Mouse (Mus musculus): ENCODE results near the gene Pdzk1ip1.

Gene Pdzk1ip1

GRCm38 (mm10) chr4:115088611-115089338 lies at the start of gene Pdzk1ip1:
Gene Pdzk1ip1, plus strand, starts transcription at chr4:115088708.
- DNase-seq (ENCODE audit: extremely low read depth, low read depth, low spot score) = no peak

DNA sequence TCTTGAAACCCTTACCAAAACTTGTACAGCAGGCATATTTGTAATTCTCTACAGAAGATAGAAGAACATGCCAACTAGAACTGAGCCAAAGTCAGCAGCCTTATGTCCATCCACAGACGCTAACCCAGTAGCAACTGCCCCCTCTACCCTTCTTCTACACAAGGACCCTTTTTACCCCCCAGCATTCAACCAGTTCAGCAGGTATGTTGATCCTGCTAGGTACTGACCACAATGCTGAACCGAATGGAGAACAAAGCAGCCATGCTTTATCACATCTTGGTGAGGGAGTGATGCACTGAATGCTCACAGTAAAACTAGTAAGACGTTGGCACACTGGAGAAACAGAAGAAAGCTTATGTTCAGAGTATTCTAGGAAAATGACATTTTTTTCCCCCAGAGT lies 42.9 kb upstream of the Pdzk1ip1 start:
- DNase-seq (ENCODE audit: extremely low read depth, low read depth, low spot score) = no peak

- no peak for DNase-seq (ENCODE audit: extremely low read depth, low read depth, low spot score)
Measured at GRCm38 (mm10) chr4:115047750-115048149, 40.8 kb upstream of the Pdzk1ip1 start.

- DNase-seq (ENCODE audit: extremely low read depth, low read depth, low spot score) = no peak
Measured at GRCm38 (mm10) chr4:115048190-115048589, 40.3 kb upstream of the Pdzk1ip1 start.

GRCm38 (mm10) chr4:115051245-115051644 lies 37.3 kb upstream of the Pdzk1ip1 start:
- DNase-seq (ENCODE audit: extremely low read depth, low read depth, low spot score) = no peak

GRCm38 (mm10) chr4:115052343-115053005 lies 36.0 kb upstream of the Pdzk1ip1 start:
- DNase-seq (ENCODE audit: extremely low read depth, low read depth, low spot score) = no peak

DNA sequence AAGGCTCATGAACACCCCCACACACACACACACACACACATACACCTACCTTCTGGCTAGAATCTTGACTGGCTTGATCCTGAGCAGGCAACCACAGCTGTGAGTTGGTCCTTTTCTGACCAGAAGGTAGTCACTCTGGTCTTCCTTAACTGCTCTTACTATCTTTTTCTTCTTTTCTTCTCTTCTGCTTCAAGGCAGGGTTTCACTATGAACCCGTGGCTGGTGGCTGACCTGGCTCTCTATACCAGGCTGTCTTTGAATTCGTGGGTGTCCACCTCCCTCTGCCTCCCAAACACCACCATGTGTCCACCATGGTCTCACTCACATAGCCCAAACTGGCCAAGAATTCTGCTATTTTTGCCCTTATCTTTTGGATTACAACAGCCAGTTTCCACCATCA lies 33.5 kb upstream of the Pdzk1ip1 start:
- DNase-seq (ENCODE audit: extremely low read depth, low read depth, low spot score) = no peak

DNA sequence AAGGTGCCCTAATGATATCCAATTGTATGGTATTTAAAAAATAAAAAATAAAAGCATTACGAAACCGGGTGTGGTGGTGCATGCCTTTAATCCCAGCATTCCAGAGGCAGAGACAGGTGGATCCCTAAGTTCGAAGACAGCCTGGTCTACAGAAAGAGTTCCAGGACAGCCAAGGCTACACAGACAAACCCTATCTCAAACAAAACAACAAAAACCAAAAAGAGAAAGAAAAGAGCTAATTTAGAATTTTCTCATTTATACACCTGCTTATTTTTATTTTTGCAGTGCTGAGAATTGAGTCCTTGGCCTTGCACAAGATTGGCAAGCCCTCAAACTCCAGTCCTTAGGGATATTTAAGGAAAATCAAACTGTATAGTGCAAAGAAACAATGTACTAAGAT lies 32.8 kb upstream of the Pdzk1ip1 start:
- DNase-seq (ENCODE audit: extremely low read depth, low read depth, low spot score) = no peak

DNA sequence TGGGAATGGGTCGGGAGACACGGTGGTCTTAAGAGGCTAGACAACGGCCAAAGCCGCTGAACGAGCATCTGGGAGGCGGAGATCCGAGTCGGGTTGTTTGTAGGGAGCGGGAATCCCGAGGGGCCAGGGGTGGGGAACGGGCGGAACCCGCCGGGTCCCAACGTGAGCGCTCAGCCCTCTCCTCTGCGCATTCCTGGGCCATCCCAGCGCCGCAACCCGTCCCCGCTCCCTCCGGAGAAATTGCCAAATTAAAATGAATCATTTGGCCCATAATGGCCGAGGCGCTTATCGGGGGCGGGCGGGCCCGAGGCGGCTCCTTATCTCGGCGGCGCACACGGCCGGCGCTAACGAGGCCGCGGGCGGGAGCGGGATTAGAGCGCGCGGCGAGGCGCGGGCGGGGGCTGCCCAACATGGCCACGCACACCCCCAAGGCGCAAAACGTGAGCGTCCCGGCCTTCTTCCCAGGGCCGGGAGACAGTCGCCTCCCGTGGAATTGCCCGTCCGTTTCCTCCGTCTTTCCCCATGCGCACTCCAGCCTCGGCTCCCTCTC lies 32.1 kb upstream of the Pdzk1ip1 start, which contains the start of gene Tal1:
TSS of gene Tal1 (plus strand) at position 56 of the 550 bp plus-strand sequence.
- DNase-seq (ENCODE audit: extremely low read depth, low read depth, low spot score) = no peak

DNA sequence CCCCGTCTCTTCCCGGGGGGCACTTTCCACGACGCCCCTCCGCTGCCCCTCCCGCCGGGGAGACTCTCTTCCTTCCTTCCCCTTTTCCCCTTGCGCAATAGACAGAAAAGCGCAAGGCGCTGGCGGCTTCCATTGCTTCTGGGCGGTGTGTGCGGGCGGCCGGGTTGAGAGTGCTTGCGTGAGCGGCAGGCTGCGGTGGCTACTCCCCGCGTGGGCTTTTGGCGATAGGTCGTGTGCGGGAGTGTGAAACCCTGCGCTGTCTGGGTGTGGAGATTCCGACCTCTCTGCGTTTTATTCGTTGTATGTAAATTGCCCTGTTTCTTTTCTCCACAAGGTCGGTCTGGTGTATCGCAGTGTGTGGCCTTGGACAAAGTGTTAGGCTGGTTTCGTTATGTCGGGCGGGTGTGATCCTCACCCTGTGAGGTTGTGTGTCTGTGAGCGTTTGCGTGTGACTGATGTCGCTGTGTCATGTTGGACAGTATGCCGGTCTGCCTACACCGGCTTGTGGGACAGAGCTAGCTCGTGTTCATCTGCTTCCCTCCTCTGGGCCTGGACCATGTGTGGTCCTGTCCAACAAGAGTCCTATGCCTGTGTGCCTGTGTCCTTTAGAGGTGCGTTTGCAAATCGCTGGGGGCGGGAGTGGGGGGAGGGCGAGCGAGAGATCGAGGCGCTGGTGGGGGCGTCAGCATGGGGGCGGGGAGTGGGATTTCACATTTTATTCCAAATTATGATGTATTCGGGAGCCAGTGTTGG lies 31.4 kb upstream of the Pdzk1ip1 start:
- no peak for DNase-seq (ENCODE audit: extremely low read depth, low read depth, low spot score)

DNA sequence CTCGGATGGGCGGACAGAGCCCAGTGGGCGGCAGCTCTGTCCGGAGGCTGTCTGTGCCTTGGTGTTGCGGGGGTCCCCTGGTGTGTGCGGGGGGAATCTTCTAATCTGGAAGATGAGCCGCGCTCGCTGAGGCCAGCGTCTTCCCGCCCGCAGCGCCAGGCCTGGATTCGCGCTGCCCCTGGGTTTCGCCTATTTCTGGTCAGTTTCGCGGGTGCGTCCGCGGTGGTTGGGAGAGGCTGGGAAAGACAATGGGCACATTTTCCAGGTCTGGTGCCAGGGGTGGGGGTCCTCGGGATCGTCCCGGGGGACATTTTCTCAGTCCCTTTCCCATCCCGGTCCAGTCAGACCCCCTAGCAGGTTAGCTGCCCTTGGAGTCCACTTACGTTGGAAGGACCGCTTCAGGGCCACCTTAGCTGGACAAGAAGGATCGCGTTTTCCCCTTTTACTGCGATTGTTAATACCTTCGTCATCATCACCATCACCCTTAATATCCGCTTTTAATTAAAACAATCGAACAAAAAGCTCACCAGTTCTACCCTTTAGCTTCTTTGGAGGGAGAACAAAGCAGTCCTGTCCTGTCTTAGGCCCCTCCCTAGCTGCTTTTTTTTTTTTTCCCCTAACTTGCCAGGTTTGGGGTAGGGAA lies 30.7 kb upstream of the Pdzk1ip1 start:
- no peak for DNase-seq (ENCODE audit: extremely low read depth, low read depth, low spot score)

DNA sequence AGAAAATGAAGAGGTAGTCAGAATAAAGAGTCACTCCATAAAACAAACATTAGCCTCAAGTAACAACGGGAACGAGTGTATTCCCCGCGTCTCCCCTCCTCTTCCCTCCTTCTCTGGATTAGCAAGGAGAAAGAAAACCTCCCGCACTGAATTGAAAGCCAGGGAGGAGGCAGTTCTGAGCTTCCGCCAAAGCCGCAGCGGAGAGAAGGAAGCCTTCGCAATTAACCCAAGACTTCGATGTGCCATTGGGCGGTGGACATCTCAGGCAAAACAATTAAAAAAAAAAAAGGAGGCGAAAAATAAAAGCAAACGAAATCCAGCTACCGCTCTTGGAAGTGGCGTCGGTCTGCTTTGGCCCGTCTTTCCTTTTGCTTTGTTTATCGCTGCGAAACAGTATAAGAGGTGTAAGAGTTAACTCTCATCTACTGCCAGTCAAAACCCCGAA lies 30.2 kb upstream of the Pdzk1ip1 start:
- DNase-seq (ENCODE audit: extremely low read depth, low read depth, low spot score) = no peak

DNA sequence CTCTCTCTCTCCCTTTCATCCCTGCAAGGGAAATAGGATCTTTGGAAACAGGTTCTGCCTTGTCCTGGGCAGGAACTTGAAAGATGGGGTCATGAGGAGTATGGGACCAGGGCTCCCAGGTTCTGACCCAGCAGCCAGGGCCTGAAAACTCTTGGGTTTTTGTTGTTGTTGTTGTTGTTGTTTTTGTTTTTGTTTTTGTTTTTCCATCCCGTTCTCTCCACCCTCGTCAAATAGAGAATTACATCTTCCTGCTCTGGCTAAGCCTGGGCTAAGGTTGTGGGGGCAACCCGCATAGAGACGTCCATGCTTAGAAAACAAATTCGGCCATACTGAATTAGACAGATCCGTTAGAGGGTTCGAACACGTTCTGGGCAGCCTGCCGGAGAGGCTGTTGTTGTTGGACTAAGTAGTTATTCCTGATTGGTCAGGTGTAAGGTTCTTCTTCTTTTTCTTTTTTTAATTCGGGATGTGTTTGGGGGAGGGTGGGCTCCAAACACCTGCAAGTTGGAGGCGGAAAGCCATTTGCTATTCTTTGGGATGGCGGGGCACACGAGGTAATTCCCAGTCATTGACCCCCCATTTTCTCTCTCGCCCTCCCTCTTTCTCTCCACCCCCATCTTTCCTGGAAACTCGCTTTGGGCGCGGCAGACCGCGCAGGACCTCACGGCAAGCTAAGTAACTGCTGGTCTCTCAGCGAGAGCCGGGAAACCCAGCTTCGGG lies 29.5 kb upstream of the Pdzk1ip1 start:
- no peak for DNase-seq (ENCODE audit: extremely low read depth, low read depth, low spot score)

DNA sequence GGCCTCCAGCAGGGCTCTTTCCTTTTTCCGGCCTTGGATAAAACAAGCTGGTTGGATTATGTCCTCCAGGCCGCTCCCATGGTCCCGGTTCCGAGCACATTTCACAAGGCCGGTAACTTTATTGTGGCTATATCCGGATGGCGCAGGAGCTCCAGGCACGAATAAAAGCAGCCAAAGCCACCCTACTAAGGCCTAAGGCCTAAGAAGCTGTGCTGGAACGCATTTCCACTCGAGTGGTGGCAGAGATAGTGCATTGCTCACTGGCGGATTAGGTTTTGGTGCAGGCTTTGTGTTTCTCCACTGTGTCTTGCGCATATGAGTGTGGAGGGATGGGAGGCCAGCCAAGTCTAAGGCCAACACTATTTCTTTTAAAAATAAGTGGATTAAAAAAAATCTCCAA lies 28.6 kb upstream of the Pdzk1ip1 start:
- DNase-seq (ENCODE audit: extremely low read depth, low read depth, low spot score) = no peak

GRCm38 (mm10) chr4:115060753-115061152 lies 27.8 kb upstream of the Pdzk1ip1 start:
- DNase-seq (ENCODE audit: extremely low read depth, low read depth, low spot score) = no peak

- DNase-seq (ENCODE audit: extremely low read depth, low read depth, low spot score) = no peak
Measured at GRCm38 (mm10) chr4:115062540-115062874, 26.0 kb upstream of the Pdzk1ip1 start.

DNA sequence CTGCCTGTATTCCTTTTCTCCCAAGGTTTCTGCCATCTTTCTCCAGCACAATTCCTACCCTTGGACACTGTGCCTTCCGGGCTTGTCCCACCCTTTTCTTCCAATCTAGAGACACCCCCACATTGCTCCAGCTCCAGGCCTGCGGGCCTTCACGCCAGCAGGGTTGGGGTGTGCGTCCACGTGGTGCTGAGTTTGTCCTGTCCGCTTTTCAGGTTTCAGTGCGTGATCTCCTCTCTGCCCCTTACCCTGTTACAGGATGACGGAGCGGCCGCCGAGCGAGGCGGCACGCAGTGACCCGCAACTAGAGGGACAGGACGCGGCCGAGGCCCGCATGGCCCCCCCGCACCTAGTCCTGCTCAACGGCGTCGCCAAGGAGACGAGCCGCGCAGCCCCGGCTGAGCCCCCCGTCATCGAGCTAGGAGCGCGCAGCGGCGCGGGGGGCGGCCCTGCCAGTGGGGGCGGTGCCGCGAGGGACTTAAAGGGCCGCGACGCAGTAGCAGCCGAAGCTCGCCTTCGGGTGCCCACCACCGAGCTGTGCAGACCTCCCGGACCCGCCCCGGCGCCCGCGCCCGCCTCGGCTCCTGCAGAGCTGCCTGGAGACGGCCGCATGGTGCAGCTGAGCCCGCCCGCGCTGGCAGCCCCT lies 25.5 kb upstream of the Pdzk1ip1 start:
- no peak for DNase-seq (ENCODE audit: extremely low read depth, low read depth, low spot score)

DNA sequence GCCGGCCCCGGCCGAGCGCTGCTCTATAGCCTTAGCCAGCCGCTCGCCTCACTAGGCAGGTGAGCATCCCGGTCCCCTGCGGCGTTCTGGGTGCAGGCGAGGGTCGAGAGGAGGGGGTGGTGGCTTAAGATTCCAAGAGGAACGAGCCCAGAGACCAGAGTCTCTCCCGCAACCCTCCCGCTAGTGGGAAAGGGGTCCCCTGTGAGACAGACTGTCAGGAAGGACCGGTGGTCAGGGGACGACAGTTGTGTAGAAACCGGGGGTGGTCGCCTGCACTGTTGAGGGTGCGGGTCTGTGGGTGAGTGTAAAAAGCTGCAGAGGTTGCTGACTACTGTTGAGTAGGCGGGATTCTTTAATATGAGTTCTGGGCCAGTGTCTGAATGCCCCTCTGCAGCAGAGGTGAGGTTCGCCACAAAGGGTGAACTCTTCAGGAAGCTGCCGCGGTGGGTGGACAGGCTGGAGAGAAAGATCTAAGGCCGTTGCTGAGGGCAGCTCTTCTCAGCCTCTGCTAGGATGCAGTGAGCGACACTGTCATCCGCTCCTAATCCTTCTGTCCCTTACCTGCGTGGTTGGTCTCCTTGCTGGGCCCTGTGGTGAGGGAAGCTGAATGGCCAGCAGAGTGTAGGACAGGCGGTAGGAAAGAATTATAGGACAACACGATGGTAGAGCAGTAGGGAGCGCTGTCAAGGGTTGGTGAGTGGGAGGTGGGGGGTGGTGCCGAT lies 24.8 kb upstream of the Pdzk1ip1 start:
- DNase-seq (ENCODE audit: extremely low read depth, low read depth, low spot score) = no peak

DNA sequence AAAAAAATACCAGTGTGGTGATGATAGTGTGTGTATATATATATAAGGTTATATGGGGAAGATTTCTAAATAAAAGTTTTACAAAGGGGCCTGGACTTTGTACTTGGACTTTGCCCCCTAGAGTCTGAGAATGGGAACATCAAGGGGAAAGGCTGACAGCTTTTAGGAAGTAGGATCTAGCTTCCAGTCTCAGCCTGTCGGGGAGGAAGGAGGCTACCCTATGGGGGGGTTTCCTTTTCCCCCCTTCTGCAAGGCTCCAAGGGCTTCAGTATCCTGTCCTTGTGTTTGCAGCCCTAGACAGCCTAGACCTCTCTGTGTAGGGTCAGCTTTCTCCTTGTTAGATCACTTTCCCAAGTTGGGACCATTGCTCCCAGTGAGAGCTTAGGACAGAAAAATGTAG lies 16.8 kb upstream of the Pdzk1ip1 start:
- no peak for DNase-seq (ENCODE audit: extremely low read depth, low read depth, low spot score)
